Mouse (Mus musculus): ENCODE data around the gene Prf1.

GRCm38 (mm10) chr10:61290479-61290878 lies 7.2 kb upstream of the Prf1 start:
- TF ChIP-seq EP300 (IDR thresholded peaks at IDR 0.05; ENCODE audit: low read depth) = no peak
- no peak for TF ChIP-seq CTCF (IDR thresholded peaks at IDR 0.05; ENCODE audit: low read depth)

Measured in heart, postnatal 0 days (tissue).